Mouse (Mus musculus): ENCODE data around the gene Acacb. TPM values are rescaled to one million over a fixed set of nuclear protein-coding genes. Genes with fewer than 3 reads are reported as not detected.

The Acacb gene
- polyA plus RNA-seq (2014; fragmentation: Nextera tagmentation; extraction: Ambion mirVana), result 3.6 and 3.7 TPM in 2 replicates

- Histone ChIP-seq H3K9me3 (ENCODE audit: control insufficient read depth, low read length) (0 out of 2 replicates have a peak, but pooled peaks cover 4% of the 10 kb centered on the region), H3K36me3 (replicated peaks; ENCODE audit: control insufficient read depth, insufficient read depth) (no peaks in the 10 kb centered on the region), H3K4me1 (replicated peaks; ENCODE audit: control insufficient read depth, insufficient read depth, low read length) (no peaks in the 10 kb centered on the region), H3K27ac (no peak within 1 kb of the TSS), H3K4me2 (replicated peaks) (no peak within 1 kb of the TSS), H3K27me3 (ENCODE audit: control insufficient read depth, insufficient read depth, low read length) (no peaks in the 10 kb centered on the region), H3K4me3 (replicated peaks; ENCODE audit: low read length) (no peak within 1 kb of the TSS), H3K9ac (no peak within 1 kb of the TSS)
- WGBS, result 48% methylated on average over 19 of the region's 19 CpGs
- DNase-seq (ENCODE audit: low spot score) (no peak), ATAC-seq (ENCODE audit: low FRiP score) (no peak)
These were observed at the start of gene Acacb for GRCm38 (mm10) chr5:114146028-114146888. Acacb (plus strand) TSS chr5:114146535.

GRCm38 (mm10) chr5:114099709-114100389, 46.5 kb upstream of the Acacb start:
- Histone ChIP-seq H3K27ac (peak overlapping the region; percentile 78), H3K9ac (peak overlapping the region; percentile 90), H3K36me3 (replicated peaks; ENCODE audit: control insufficient read depth, insufficient read depth) (peaks cover 14% of the 10 kb centered on the region), H3K4me1 (replicated peaks; ENCODE audit: control insufficient read depth, insufficient read depth, low read length) (peaks cover 8% of the 10 kb centered on the region), H3K27me3 (ENCODE audit: control insufficient read depth, insufficient read depth, low read length) (no peaks in the 10 kb centered on the region), H3K4me3 (replicated peaks; ENCODE audit: low read length) (peak overlapping the region; percentile 86), H3K9me3 (ENCODE audit: control insufficient read depth, low read length) (no peaks in the 10 kb centered on the region), H3K4me2 (replicated peaks) (peak overlapping the region; percentile 76)
- peak; percentile 91 for ATAC-seq (ENCODE audit: low FRiP score)
- whole genome bisulfite sequencing, result 8% methylated on average over 37 of the region's 37 CpGs
- peak; percentile 97 for DNase-seq (ENCODE audit: low spot score)

GRCm38 (mm10) chr5:114100390-114101099, 45.8 kb upstream of the Acacb start:
- no peak for DNase-seq (ENCODE audit: low spot score)
- 3% methylated on average over 50 of the region's 64 CpGs for WGBS

GRCm38 (mm10) chr5:114101873-114102272, 44.5 kb upstream of the Acacb start:
- no peak overlapping the region for H3K4me3 ChIP-seq (replicated peaks; ENCODE audit: low read length)
- 86% methylated on average over 4 of the region's 4 CpGs for whole genome bisulfite sequencing

More at GRCm38 (mm10) chr5:114100390-114101099, 45.8 kb upstream of the Acacb start:
- peak overlapping the region; percentile 90 for H3K9ac ChIP-seq
- ATAC-seq (ENCODE audit: low FRiP score), result peak; percentile 58
- H3K27me3 ChIP-seq (ENCODE audit: control insufficient read depth, insufficient read depth, low read length), result no peaks in the 10 kb centered on the region
- H3K27ac ChIP-seq, result peak overlapping the region; percentile 78; the same call in 1 of the 2 replicates
- H3K9me3 ChIP-seq (ENCODE audit: control insufficient read depth, low read length), result no peaks in the 10 kb centered on the region
- H3K36me3 ChIP-seq (replicated peaks; ENCODE audit: control insufficient read depth, insufficient read depth), result peaks cover 21% of the 10 kb centered on the region
- peak overlapping the region; percentile 86 for H3K4me3 ChIP-seq (replicated peaks; ENCODE audit: low read length)
- H3K4me1 ChIP-seq (replicated peaks; ENCODE audit: control insufficient read depth, insufficient read depth, low read length), result peaks cover 8% of the 10 kb centered on the region
- H3K4me2 ChIP-seq (replicated peaks), result peak overlapping the region; percentile 76

GRCm38 (mm10) chr5:114102807-114103206, 43.5 kb upstream of the Acacb start:
- DNase-seq (ENCODE audit: low spot score) (no peak), ATAC-seq (ENCODE audit: low FRiP score) (no peak)
- Histone ChIP-seq H3K36me3 (replicated peaks; ENCODE audit: control insufficient read depth, insufficient read depth) (peaks cover 39% of the 10 kb centered on the region), H3K4me2 (replicated peaks) (no peak overlapping the region), H3K9me3 (ENCODE audit: control insufficient read depth, low read length) (no peaks in the 10 kb centered on the region), H3K9ac (no peak overlapping the region), H3K27me3 (ENCODE audit: control insufficient read depth, insufficient read depth, low read length) (no peaks in the 10 kb centered on the region), H3K4me1 (replicated peaks; ENCODE audit: control insufficient read depth, insufficient read depth, low read length) (peaks cover 8% of the 10 kb centered on the region), H3K4me3 (replicated peaks; ENCODE audit: low read length) (no peak overlapping the region), H3K27ac (no peak overlapping the region)
- WGBS, result 100% methylated on average over 1 of the region's 1 CpGs

More at GRCm38 (mm10) chr5:114101873-114102272, 44.5 kb upstream of the Acacb start:
- Histone ChIP-seq H3K4me1 (replicated peaks; ENCODE audit: control insufficient read depth, insufficient read depth, low read length) (peaks cover 8% of the 10 kb centered on the region), H3K4me2 (replicated peaks) (no peak overlapping the region), H3K9me3 (ENCODE audit: control insufficient read depth, low read length) (no peaks in the 10 kb centered on the region), H3K9ac (no peak overlapping the region), H3K36me3 (replicated peaks; ENCODE audit: control insufficient read depth, insufficient read depth) (peaks cover 34% of the 10 kb centered on the region), H3K27ac (no peak overlapping the region), H3K27me3 (ENCODE audit: control insufficient read depth, insufficient read depth, low read length) (no peaks in the 10 kb centered on the region)
- ATAC-seq (ENCODE audit: low FRiP score) (no peak), DNase-seq (ENCODE audit: low spot score) (no peak)

GRCm38 (mm10) chr5:114106391-114106935, 39.9 kb upstream of the Acacb start:
- DNase-seq (ENCODE audit: low spot score) (no peak), ATAC-seq (ENCODE audit: low FRiP score) (no peak)
- H3K9me3 ChIP-seq (ENCODE audit: control insufficient read depth, low read length), result no peaks in the 10 kb centered on the region
- no peak overlapping the region for H3K4me3 ChIP-seq (replicated peaks; ENCODE audit: low read length)
- H3K36me3 ChIP-seq (replicated peaks; ENCODE audit: control insufficient read depth, insufficient read depth), result peaks cover 75% of the 10 kb centered on the region
- H3K4me2 ChIP-seq (replicated peaks), result no peak overlapping the region
- H3K9ac ChIP-seq, result no peak overlapping the region
- no peak overlapping the region for H3K27ac ChIP-seq
- H3K4me1 ChIP-seq (replicated peaks; ENCODE audit: control insufficient read depth, insufficient read depth, low read length), result peaks cover under 1% of the 10 kb centered on the region; the same call in 1 of the 2 replicates
- 80% methylated on average over 16 of the region's 16 CpGs for WGBS
- no peaks in the 10 kb centered on the region for H3K27me3 ChIP-seq (ENCODE audit: control insufficient read depth, insufficient read depth, low read length)

GRCm38 (mm10) chr5:114113334-114113733, 33.0 kb upstream of the Acacb start:
- H3K9me3 ChIP-seq (ENCODE audit: control insufficient read depth, low read length), result no peaks in the 10 kb centered on the region
- H3K4me2 ChIP-seq (replicated peaks), result no peak overlapping the region
- 87% methylated on average over 6 of the region's 6 CpGs for WGBS
- no peaks in the 10 kb centered on the region for H3K27me3 ChIP-seq (ENCODE audit: control insufficient read depth, insufficient read depth, low read length)
- ATAC-seq (ENCODE audit: low FRiP score), result no peak
- DNase-seq (ENCODE audit: low spot score), result no peak
- no peaks in the 10 kb centered on the region for H3K4me1 ChIP-seq (replicated peaks; ENCODE audit: control insufficient read depth, insufficient read depth, low read length)
- H3K36me3 ChIP-seq (replicated peaks; ENCODE audit: control insufficient read depth, insufficient read depth), result peaks cover 89% of the 10 kb centered on the region
- H3K9ac ChIP-seq, result no peak overlapping the region
- no peak overlapping the region for H3K27ac ChIP-seq
- no peak overlapping the region for H3K4me3 ChIP-seq (replicated peaks; ENCODE audit: low read length)

GRCm38 (mm10) chr5:114115030-114115429, 31.3 kb upstream of the Acacb start:
- Histone ChIP-seq H3K4me3 (replicated peaks; ENCODE audit: low read length) (no peak overlapping the region), H3K4me1 (replicated peaks; ENCODE audit: control insufficient read depth, insufficient read depth, low read length) (no peaks in the 10 kb centered on the region), H3K9ac (no peak overlapping the region), H3K36me3 (replicated peaks; ENCODE audit: control insufficient read depth, insufficient read depth) (peaks cover 81% of the 10 kb centered on the region), H3K27me3 (ENCODE audit: control insufficient read depth, insufficient read depth, low read length) (no peaks in the 10 kb centered on the region), H3K9me3 (ENCODE audit: control insufficient read depth, low read length) (no peaks in the 10 kb centered on the region), H3K27ac (no peak overlapping the region), H3K4me2 (replicated peaks) (no peak overlapping the region)
- WGBS, result 86% methylated on average over 5 of the region's 5 CpGs
- no peak for ATAC-seq (ENCODE audit: low FRiP score)
- DNase-seq (ENCODE audit: low spot score), result no peak
